Mouse (Mus musculus): Measurements from ENCODE around the gene Ms4a6c.
"Not testable (repeated sequence)": the region's sequence is repeated elsewhere in the genome, so short reads cannot be mapped to it uniquely, and the experiment has no call there.

Gene Ms4a6c

GRCm38 (mm10) chr19:11501326-11501725 lies 32.2 kb downstream of the Ms4a6c start:
- no peak for DNase-seq (ENCODE audit: low read depth, low spot score)

GRCm38 (mm10) chr19:11504857-11505256 lies 35.7 kb downstream of the Ms4a6c start:
- DNase-seq (ENCODE audit: low read depth, low spot score) = no peak

DNA sequence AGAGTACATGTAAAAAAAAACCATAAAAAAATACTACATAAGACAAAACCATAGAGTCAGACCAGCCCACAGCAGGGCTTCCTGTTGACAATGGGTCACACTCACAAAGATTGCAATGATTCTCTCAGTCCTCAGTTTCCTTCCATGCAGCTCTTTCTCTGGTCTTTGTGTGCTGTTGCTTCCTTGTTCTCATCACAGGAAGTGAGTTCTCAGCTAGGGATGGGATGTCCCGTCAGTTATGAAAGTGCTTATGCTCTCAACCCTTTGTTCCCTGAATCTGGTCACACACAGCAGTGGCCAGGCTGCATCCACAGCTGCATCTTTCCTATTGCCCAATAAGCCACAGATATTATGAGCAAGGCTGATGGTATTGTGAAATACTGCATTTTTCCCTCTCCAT lies 44.3 kb downstream of the Ms4a6c start:
- no peak for DNase-seq (ENCODE audit: low read depth, low spot score)

DNA sequence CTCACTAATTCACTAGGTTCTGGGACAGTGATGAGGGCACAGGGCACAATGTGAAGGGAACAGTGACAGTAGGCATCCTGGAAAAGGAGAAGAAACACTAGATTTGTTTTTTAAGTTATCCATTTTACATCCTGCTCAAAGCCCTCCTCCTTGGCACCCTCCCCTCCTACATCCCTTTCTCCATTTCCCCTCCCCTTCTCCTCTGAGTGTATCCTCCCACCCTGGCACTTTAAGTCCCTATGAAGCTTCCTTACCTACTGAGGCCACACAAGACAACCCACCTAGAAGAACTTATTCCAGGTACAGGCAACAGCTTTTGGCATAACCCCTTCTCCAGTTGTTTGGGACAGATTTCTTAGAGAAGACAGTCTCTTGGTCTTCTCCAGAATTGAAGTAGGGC lies 47.1 kb downstream of the Ms4a6c start, which contains the start of gene Ms4a6b:
TSS of gene Ms4a6b (plus strand) at position 267 of the 400 bp plus-strand sequence.
- DNase-seq (ENCODE audit: low read depth, low spot score) = no peak

DNA sequence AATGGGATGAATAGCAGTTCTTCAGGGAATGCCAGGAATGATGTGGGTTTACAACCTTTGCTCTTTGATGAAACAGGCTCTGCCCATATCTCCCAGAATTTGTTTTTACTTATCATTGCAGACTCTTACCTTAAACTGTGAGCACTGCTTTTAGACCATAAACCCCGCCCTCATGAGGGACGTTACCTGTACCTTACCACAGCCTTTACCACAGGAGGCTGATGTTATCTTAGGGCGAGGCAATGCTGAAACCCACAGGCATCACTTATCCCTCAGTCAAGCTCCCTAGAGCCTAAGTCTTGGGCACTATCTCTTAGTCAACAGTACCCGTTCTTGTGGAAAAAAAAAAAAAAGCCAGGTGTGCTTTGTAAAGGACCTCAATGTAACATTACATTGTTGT lies 47.7 kb downstream of the Ms4a6c start:
- no peak for DNase-seq (ENCODE audit: low read depth, low spot score)

GRCm38 (mm10) chr19:11517373-11517772 lies 48.2 kb downstream of the Ms4a6c start:
- DNase-seq (ENCODE audit: low read depth, low spot score) = not testable (repeated sequence)

DNA sequence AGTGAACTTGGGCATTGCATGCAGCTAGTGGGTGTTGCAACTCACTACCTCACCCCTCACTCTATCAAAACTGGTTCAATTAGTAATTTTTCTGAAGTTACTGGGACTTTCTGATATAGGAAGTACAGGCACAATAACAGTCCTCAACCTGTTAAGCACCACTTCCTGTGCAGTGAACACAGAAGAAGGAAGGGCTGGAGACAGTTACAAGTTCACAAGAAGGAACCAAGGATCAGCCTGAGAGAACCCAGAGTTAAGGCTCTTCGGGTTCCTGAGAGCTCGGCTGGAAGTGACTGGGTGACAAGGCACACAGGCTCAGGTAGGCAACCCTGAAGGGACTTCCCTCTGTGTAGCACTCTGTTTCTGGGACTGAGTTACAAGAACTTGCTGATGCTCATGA lies 49.2 kb downstream of the Ms4a6c start:
- not testable (repeated sequence) for DNase-seq (ENCODE audit: low read depth, low spot score)

DNA sequence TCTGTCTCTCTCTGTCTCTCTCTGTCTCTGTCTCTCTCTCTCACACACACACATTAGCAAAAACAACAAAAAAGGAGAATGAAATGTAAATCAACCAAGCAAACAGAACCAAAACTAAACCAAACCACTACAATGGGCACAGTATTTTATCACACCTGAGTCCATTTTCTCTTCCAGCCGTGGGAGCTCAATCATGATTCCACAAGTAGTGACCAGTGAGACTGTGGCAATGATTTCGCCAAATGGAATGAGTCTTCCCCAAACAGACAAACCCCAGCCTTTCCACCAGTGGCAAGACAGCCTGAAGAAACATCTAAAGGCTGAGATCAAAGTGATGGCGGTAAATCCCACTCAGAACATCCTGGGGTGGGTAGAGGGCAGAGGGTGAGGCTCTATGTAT lies 51.0 kb downstream of the Ms4a6c start:
- DNase-seq (ENCODE audit: low read depth, low spot score) = no peak

Measured in WW6 (cell line).